Mouse (Mus musculus) heart, postnatal 0 days (tissue): ENCODE results near the gene Gm1553. TPM values are rescaled to one million over a fixed set of nuclear protein-coding genes. Genes with fewer than 3 reads are reported as not detected.

Experiments used
- ATAC-seq: fragments of 200-750 bp; cut with Nextera tagmentation; 2 replicates; pipeline ENCODE4 v1.8.0; 2017; ENCODE audit warnings: low read depth, moderate number of reproducible peaks, moderate library complexity; ENCODE audit not compliant: insufficient read depth
- DNase-seq: peaks from one replicate; pipeline ENCODE4 v3.0.0-alpha.2; 2016; ENCODE audit warnings: low spot score
- H3K27ac ChIP-seq: fragments of 300-500 bp; sonication (generic); 2 replicates; pipeline ENCODE4 v1.5.1; 2014; ENCODE audit warnings: low read depth, mild to moderate bottlenecking
- H3K27me3 ChIP-seq: fragments of 300-500 bp; sonication (generic); 2 replicates; pipeline ENCODE4 v1.6.1; 2014; ENCODE audit warnings: low read length, mixed read lengths; ENCODE audit not compliant: control insufficient read depth, insufficient read depth
- H3K36me3 ChIP-seq: fragments of 300-500 bp; sonication (generic); replicated peaks from 2 replicates; pipeline ENCODE4 v1.6.1; 2014; ENCODE audit warnings: low read length, mixed read lengths; ENCODE audit not compliant: control insufficient read depth, insufficient read depth
- H3K4me1 ChIP-seq: fragments of 300-500 bp; sonication (generic); 2 replicates; pipeline ENCODE4 v1.6.1; 2014; ENCODE audit warnings: antibody characterized with exemption; ENCODE audit not compliant: control insufficient read depth, insufficient read depth
- H3K4me2 ChIP-seq: fragments of 300-500 bp; sonication (generic); 2 replicates; pipeline ENCODE4 v1.6.1; 2014; ENCODE audit warnings: low read depth, mild to moderate bottlenecking, low read length, moderate library complexity
- H3K4me3 ChIP-seq: fragments of 300-500 bp; sonication (generic); 2 replicates; pipeline ENCODE4 v1.5.1; 2014; ENCODE audit warnings: low read depth, low read length
- H3K9ac ChIP-seq: fragments of 300-500 bp; sonication (generic); replicated peaks from 2 replicates; pipeline ENCODE4 v1.6.1; 2014; ENCODE audit warnings: low read depth, low read length, mixed read lengths
- H3K9me3 ChIP-seq: fragments of 300-500 bp; sonication (generic); replicated peaks from 2 replicates; pipeline ENCODE4 v1.6.1; 2016; ENCODE audit warnings: low read length; ENCODE audit not compliant: control insufficient read depth
- CTCF ChIP-seq: IDR thresholded peaks from 2 replicates; pipeline ENCODE4 v1.5.1; 2016; ENCODE audit warnings: antibody characterized with exemption, control low read depth, low read depth
- EP300 ChIP-seq: IDR thresholded peaks from 2 replicates; pipeline ENCODE4 v1.6.1; 2016; ENCODE audit warnings: antibody characterized with exemption, low read depth
- WGBS: fragments of 180-500 bp; shearing (Covaris S2); extraction: QIAGEN DNeasy Blood & Tissue Kit; methylation state at CpG from one replicate; pipeline ENCODE4 v1.1.7; 2014; 5-methylcytosine and 5-hydroxymethylcytosine counted together
- polyA plus RNA-seq: library from polyadenylated mRNA; unstranded; fragments of >200 nt; fragmentation: Nextera tagmentation; extraction: Ambion mirVana; gene quantifications from 2 replicates; pipeline ENCODE4 v1.2.1, GENCODE M21; 2015
- total RNA-seq: library from RNA; depleted of rRNA; stranded (reverse); fragments of >200 nt; gene quantifications from 2 replicates; pipeline ENCODE4 v1.2.3, GENCODE M21; 2014; ENCODE audit warnings: low replicate concordance; rRNA removed

Gene Gm1553
- total RNA-seq (not detected in 2 replicates), polyA plus RNA-seq (not detected in 2 replicates)

- TF ChIP-seq EP300 (no peak), CTCF (no peak)
- H3K9me3 ChIP-seq = no peaks in the 10 kb centered on the region
- 79% methylated on average over 2 of the region's 2 CpGs for WGBS
These were observed at the start of gene Gm1553 for GRCm38 (mm10) chr10:82492518-82492917. Gene Gm1553 (minus strand): TSS chr10:82492618.

More at GRCm38 (mm10) chr10:82492518-82492917, at the start of gene Gm1553:
- Histone ChIP-seq H3K4me2 (no peak within 1 kb of the TSS), H3K27me3 (no peaks in the 10 kb centered on the region), H3K9ac (no peak within 1 kb of the TSS), H3K36me3 (no peaks in the 10 kb centered on the region), H3K4me1 (no peaks in the 10 kb centered on the region), H3K4me3 (no peak within 1 kb of the TSS), H3K27ac (no peak within 1 kb of the TSS)
- ATAC-seq (no peak), DNase-seq (no peak)

Other genes starting within 250 kb of the Gm1553 start
- gene 4932415D10Rik, start 176.0 kb downstream of the Gm1553 start, total RNA-seq = not detected in 2 replicates
- gene 4932415D10Rik, start 176.0 kb downstream of the Gm1553 start, polyA plus RNA-seq = not detected in 2 replicates
- 1.8 TPM in 1 of 2 replicates, not detected in the other for gene Gm4924, start 138.4 kb downstream of the Gm1553 start, total RNA-seq
- 5.2 and 5.8 TPM in 2 replicates for gene Gm4924, start 138.4 kb downstream of the Gm1553 start, polyA plus RNA-seq
- 19.7 and 35.0 TPM in 2 replicates for gene 1190007I07Rik, start 130.6 kb upstream of the Gm1553 start, total RNA-seq
- 49.9 and 53.1 TPM in 2 replicates for gene 1190007I07Rik, start 130.6 kb upstream of the Gm1553 start, polyA plus RNA-seq
- 37.5 and 43.0 TPM in 2 replicates for gene Tdg, start 137.2 kb upstream of the Gm1553 start, total RNA-seq
- gene Tdg, start 137.2 kb upstream of the Gm1553 start, polyA plus RNA-seq = 37.1 and 40.9 TPM in 2 replicates
- 6.6 and 9.5 TPM in 2 replicates for gene Glt8d2, start 198.0 kb upstream of the Gm1553 start, total RNA-seq
- gene Glt8d2, start 198.0 kb upstream of the Gm1553 start, polyA plus RNA-seq = 2.8 TPM in 2 replicates
- 18.9 and 30.5 TPM in 2 replicates for gene Hcfc2, start 203.5 kb upstream of the Gm1553 start, total RNA-seq
- gene Hcfc2, start 203.5 kb upstream of the Gm1553 start, polyA plus RNA-seq = 30.6 and 34.3 TPM in 2 replicates